Mouse (Mus musculus): ENCODE measurements at regions not wholly inside any gene's neighbourhood (a gene's known extent, or its start where the extent isn't known, plus 50 kb on each side); places are given as distances from the start of the nearest gene placed in this dataset.

DNA sequence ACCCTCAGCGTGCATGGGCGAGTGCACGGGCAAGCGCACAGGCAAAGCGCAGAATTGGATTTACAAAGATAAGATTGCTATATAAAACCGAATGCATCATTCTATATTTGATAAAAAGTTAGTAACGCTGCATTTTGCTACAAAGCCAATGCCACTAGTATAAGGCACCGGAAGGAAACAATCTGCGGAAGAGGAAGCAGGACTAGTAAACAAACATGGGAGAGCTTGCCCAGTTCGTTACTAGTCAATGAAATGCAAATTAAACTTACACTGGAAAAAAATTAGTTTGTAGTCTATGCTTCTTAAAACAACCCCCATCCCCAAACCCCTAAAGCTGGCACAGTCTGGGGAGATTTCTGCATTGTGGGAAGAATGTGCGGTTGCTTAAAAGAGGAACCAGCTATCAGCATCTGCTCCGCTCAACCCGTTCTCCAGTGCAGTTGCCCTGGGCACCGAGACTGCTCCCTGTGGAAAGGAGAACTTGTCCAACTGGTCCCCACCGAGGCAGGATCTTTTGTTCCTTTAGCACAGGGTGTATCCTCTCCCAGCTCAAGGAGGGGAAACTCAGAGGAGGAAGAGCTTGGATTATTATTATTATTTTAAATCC, 389.6 kb upstream of the Adgrl2 start:
- no peak for TF ChIP-seq CTCF (IDR thresholded peaks at IDR 0.05; ENCODE audit: low read depth, low read length)
- no peak for TF ChIP-seq GATA2 (IDR thresholded peaks at IDR 0.05; ENCODE audit: borderline replicate concordance, low read depth, low read length)
- no peak for TF ChIP-seq GATA1 (IDR thresholded peaks at IDR 0.05; ENCODE audit: borderline replicate concordance, low read length)
- no peak for TF ChIP-seq TAL1 (conservative IDR thresholded peaks at IDR 0.05; ENCODE audit: low read depth, low read length)
